Mouse (Mus musculus) heart, embryonic 11.5 days (tissue): ENCODE measurements at regions not wholly inside any gene's neighbourhood (a gene's known extent, or its start where the extent isn't known, plus 50 kb on each side); places are given as distances from the start of the nearest gene placed in this dataset.

Experiments used
- ATAC-seq: fragments of 200-750 bp; cut with Nextera tagmentation; replicated peaks from 2 replicates; pipeline ENCODE4 v1.8.0; 2017; ENCODE audit warnings: moderate library complexity; ENCODE audit not compliant: insufficient number of reproducible peaks, low FRiP score, low TSS enrichment
- H3K27ac ChIP-seq: fragments of 300-500 bp; sonication (generic); 2 replicates; pipeline ENCODE4 v1.5.1; 2014; ENCODE audit warnings: mild to moderate bottlenecking, low read depth, low read length
- H3K27me3 ChIP-seq: fragments of 300-500 bp; sonication (generic); 2 replicates; pipeline ENCODE4 v1.6.1; 2014; ENCODE audit warnings: mild to moderate bottlenecking, low read length, mixed read lengths; ENCODE audit not compliant: control insufficient read depth, insufficient read depth
- H3K36me3 ChIP-seq: fragments of 300-500 bp; sonication (generic); 2 replicates; pipeline ENCODE4 v1.6.1; 2014; ENCODE audit warnings: mild to moderate bottlenecking, low read length, moderate library complexity, mixed read lengths; ENCODE audit not compliant: control insufficient read depth, insufficient read depth
- H3K4me1 ChIP-seq: fragments of 300-500 bp; sonication (generic); 2 replicates; pipeline ENCODE4 v1.6.1; 2014; ENCODE audit warnings: low read length; ENCODE audit not compliant: control insufficient read depth, insufficient read depth
- H3K4me2 ChIP-seq: fragments of 300-500 bp; sonication (generic); 2 replicates; pipeline ENCODE4 v1.6.1; 2014; ENCODE audit warnings: mild to moderate bottlenecking, moderate library complexity
- H3K4me3 ChIP-seq: fragments of 300-500 bp; sonication (generic); 2 replicates; pipeline ENCODE4 v1.5.1; 2014; ENCODE audit warnings: low read depth, low read length
- H3K9ac ChIP-seq: fragments of 300-500 bp; sonication (generic); 2 replicates; pipeline ENCODE4 v1.6.1; 2014; ENCODE audit warnings: mild to moderate bottlenecking, low read depth, low read length, moderate library complexity
- H3K9me3 ChIP-seq: fragments of 300-500 bp; sonication (generic); replicated peaks from 2 replicates; pipeline ENCODE4 v1.6.1; 2016; ENCODE audit warnings: low read length; ENCODE audit not compliant: control insufficient read depth
- WGBS: fragments of 180-500 bp; shearing (Covaris S2); extraction: QIAGEN DNeasy Blood & Tissue Kit; methylation state at CpG from one replicate; pipeline ENCODE4 v1.1.7; 2014; ENCODE audit not compliant: insufficient replicate concordance; 5-methylcytosine and 5-hydroxymethylcytosine counted together

DNA sequence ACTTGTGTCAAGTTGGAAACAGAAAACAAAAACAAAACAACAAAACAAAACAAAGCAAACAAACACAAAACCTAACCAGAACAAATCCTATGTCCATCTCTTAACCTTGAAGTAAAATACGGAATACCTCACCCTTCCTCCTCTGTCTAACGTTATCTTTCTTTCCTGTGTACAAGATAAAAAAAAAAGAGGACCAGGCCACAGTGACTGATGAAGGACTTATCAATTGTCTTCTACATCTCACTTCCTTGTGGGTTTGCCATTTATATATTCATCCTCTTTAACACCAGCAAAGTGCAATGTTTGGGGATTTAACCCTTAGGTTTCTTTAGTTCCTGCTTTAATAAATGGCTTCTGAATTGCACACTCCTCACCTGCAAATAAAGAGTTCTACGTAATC is 599.0 kb upstream of the Kif18a start:
- Histone ChIP-seq H3K27ac (no peak overlapping the region), H3K36me3 (no peaks in the 10 kb centered on the region), H3K9ac (no peak overlapping the region), H3K4me2 (no peak overlapping the region), H3K27me3 (no peaks in the 10 kb centered on the region), H3K9me3 (no peaks in the 10 kb centered on the region), H3K4me3 (no peak overlapping the region), H3K4me1 (no peaks in the 10 kb centered on the region)
- no peak for ATAC-seq
- 52% methylated on average over 3 of the region's 3 CpGs for WGBS

DNA sequence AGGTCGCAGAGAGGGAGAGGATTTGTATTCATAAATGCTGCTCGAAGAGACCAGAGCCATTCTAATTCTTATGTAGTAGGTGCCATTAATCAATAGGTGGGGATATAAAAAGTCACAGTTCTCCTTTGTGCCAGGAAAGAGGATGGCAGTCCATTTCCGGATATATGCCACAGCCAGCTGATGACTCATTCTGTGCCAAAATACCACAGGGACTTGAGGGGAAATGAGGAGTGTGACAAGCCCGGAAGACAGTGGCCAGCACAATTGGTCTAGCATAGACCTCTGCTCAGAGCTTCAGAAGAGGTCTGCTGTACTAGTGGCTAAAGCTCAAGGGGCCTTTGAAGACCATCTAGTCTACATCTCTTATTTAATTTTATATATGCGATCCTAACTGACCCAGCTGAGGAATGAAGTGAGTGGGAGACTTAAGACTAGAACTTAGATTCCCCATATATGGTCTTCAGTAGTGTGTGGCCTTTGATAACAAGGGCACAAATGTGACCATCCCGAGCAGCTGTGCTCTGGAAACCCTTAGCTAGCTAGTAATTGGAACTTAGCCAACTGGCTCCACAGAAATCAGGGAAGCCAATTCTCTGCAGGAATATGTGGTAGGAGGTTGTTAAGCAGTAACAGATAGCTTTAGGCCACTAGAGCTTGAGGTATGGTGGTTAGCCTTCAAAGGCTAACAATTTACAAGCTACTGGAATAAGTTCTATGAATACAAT is 594.4 kb upstream of the Kif18a start:
- ATAC-seq = no peak
- Histone ChIP-seq H3K36me3 (no peaks in the 10 kb centered on the region), H3K4me2 (no peak overlapping the region), H3K27ac (no peak overlapping the region), H3K27me3 (no peaks in the 10 kb centered on the region), H3K9me3 (no peaks in the 10 kb centered on the region), H3K9ac (no peak overlapping the region), H3K4me3 (no peak overlapping the region), H3K4me1 (no peaks in the 10 kb centered on the region)
- WGBS = 59% methylated on average over 6 of the region's 6 CpGs

DNA sequence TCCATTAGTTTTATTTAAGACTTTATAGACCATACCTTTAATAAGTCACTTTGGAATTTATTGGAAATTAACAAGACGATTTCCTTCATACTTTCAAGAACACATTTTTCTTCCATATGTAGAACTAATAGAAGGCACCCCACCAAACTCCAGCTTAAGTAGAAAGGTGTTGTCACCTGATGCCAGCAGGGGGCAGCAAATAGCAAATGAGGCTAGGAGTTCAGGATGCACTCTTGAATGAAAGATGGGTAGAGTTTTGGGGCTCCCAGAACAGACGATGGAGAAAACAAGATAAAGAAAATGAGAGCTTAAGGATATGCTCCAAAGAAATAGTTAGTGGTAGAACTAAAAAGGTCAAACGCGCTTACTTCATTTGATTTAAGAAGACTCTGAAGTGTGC is 590.4 kb upstream of the Kif18a start:
- Histone ChIP-seq H3K27me3 (no peaks in the 10 kb centered on the region), H3K4me1 (no peaks in the 10 kb centered on the region), H3K9me3 (no peaks in the 10 kb centered on the region), H3K4me3 (no peak overlapping the region), H3K9ac (no peak overlapping the region), H3K27ac (no peak overlapping the region), H3K4me2 (no peak overlapping the region), H3K36me3 (no peaks in the 10 kb centered on the region)
- no peak for ATAC-seq
- 50% methylated on average over 4 of the region's 4 CpGs for WGBS

DNA sequence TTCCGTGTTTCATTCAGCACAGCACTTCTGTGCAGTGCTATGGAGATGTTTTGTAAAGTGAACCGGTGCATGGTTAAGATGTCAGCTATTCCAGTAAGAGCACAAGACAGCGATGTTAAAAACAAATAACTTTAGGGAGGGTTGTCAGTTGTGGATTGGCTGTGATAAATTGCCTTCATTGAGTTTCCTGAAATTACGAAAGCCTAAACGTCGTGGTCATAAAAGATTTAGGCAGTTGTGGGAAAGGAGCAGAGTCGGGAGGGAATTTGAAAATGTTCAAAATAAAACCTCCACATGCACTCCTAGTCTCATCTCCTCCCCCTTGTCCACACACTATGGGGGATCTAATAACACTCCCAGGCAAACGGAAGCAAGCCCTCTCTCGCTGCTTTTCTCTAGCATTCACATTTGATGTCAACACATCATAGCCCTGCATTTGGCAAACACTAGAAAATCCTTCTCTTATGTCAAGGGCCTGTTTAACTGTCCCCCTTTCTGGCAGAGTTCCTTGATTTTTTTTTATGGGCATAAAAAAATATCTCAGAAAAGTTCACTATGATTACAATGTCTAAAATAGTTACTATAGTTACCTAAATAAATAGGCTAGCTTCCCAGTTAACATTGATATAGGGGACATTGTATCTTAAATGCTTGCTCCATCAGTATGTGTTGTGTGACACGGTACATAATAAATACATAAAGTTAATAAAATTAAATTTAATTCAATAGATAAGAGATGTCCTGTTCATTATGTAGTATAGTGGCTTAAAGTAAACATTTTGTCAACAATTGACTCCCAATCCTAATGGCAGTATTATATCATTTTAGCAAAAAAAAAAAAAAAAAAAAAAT is 589.2 kb upstream of the Kif18a start:
- H3K4me2 ChIP-seq = no peak overlapping the region

DNA sequence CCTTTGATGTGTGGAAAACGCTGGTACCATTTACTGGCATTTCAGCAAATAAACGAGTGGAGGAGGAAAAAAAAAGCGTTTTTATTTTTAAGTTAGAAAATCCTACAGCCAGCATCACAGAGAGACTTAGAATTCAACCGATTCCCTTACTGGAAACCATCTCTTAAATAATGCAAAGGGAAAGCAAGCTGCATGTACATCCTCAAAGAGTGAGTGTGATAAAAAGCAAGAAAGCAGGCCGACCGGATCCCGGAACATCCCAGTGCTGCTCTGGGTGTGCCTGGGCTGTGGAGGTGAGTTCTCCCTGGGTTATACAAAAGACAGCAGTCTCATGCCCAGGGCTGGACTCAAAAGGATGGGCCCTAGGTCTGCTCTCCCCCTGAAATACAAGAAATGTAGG is 579.2 kb upstream of the Kif18a start:
- Histone ChIP-seq H3K9ac (no peak overlapping the region), H3K4me2 (no peak overlapping the region), H3K9me3 (no peaks in the 10 kb centered on the region), H3K4me3 (no peak overlapping the region), H3K27me3 (no peaks in the 10 kb centered on the region), H3K36me3 (no peaks in the 10 kb centered on the region), H3K4me1 (no peaks in the 10 kb centered on the region), H3K27ac (no peak overlapping the region)
- ATAC-seq = no peak
- WGBS = 61% methylated on average over 7 of the region's 7 CpGs

More for the DNA sequence above, 589.2 kb upstream of the Kif18a start:
- Histone ChIP-seq H3K27ac (no peak overlapping the region), H3K4me1 (no peaks in the 10 kb centered on the region), H3K9ac (no peak overlapping the region), H3K27me3 (no peaks in the 10 kb centered on the region), H3K4me3 (no peak overlapping the region), H3K9me3 (no peaks in the 10 kb centered on the region), H3K36me3 (no peaks in the 10 kb centered on the region)
- no peak for ATAC-seq
- 67% methylated on average over 10 of the region's 10 CpGs for WGBS

DNA sequence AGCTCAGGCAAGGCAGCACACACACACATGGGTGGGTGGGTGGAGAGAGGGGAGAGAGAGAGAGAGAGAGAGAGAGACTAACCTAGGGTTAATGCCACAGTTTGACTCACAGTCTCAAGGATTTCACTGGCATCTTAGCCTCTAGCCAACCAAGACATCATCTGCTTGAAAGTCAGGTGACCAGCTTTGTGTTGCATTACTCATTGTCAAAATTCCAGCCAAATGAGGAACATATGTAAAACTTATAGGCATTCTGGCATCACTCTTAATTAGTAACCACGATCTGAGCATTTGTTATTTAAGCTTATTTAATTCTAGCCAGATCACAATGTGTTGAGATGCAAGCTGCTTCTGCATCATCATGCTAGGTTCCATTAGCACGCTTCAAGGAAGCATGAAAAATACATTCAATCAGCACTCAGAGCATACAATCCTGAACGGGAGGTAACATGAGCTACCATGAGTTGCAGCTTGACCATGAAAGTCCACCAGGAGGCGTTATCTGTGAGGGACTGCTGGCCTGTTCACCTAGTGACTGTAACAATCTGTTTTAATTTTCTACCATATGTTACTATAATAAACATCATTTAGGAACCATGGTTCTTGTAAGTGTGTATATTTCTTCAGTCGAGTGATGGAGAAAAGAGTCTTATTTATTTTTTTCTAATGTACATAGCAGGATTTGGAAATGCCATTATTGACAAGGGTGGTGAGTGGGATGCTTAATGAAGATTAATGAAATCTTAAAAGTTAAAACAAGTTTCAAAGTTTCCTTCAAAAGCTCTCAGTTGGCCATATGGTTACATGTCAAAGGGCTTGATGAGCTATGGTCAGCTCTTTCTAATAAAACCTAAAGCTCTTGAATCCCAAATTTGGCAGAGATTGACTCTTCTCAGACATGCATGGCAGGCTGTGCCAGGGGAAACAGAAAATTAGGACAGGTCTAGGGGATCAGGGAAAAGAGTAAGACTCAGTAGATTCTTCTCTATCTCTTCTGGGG is 572.4 kb upstream of the Kif18a start:
- Histone ChIP-seq H3K9me3 (no peaks in the 10 kb centered on the region), H3K4me1 (no peaks in the 10 kb centered on the region), H3K27ac (no peak overlapping the region), H3K4me2 (no peak overlapping the region), H3K9ac (no peak overlapping the region), H3K36me3 (no peaks in the 10 kb centered on the region), H3K27me3 (no peaks in the 10 kb centered on the region), H3K4me3 (no peak overlapping the region)
- ATAC-seq = no peak
- WGBS = 70% methylated on average over 5 of the region's 5 CpGs

DNA sequence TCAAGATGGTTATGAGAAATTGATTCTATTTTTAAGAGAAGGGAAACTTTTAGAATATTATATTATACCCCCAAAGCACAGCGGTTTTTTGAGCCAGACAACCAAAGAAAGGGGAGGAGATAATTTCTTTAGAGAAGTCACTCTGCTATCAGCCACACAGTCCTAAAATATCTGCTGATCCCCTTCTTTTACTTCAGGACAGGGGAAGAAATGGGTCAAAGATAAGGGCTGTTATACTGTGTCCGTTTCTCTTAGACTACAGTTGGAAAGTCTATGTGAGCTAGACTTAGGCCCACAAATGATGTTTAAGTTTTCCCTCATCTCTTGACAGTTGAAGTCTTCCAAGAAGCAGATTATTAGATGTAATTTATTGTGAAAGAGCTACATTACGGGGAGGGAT is 538.5 kb upstream of the Kif18a start:
- 66% methylated on average over 3 of the region's 3 CpGs for WGBS
- no peak for ATAC-seq

DNA sequence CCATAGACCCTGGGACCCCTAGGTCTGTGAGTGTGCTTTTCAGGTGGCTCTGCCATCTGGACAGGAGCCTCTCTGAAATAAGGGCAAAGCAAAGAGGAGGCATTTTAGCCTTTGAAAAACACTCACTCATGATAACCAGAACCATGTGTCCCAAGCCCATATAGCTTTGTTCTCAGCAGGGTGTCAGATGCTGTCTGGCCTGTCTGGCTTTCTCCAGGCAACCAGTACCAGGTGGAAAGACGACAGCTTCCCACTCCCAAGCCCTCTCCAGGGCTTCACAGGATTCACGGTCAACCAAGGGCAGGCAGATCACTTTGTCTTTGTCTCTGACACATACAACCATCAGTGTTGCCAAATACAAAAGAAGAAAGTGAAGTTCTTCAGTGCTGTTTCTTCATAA is 537.0 kb upstream of the Kif18a start:
- no peak overlapping the region for H3K27ac ChIP-seq
- no peaks in the 10 kb centered on the region for H3K9me3 ChIP-seq
- no peak overlapping the region for H3K9ac ChIP-seq
- H3K4me1 ChIP-seq = no peaks in the 10 kb centered on the region
- no peaks in the 10 kb centered on the region for H3K36me3 ChIP-seq
- WGBS = 57% methylated on average over 2 of the region's 2 CpGs
- no peak overlapping the region for H3K4me2 ChIP-seq
- H3K27me3 ChIP-seq = no peaks in the 10 kb centered on the region
- ATAC-seq = no peak
- H3K4me3 ChIP-seq = no peak overlapping the region

More for the DNA sequence above, 538.5 kb upstream of the Kif18a start:
- Histone ChIP-seq H3K4me3 (no peak overlapping the region), H3K9me3 (no peaks in the 10 kb centered on the region), H3K4me1 (no peaks in the 10 kb centered on the region), H3K27ac (no peak overlapping the region), H3K27me3 (no peaks in the 10 kb centered on the region), H3K4me2 (no peak overlapping the region), H3K9ac (no peak overlapping the region), H3K36me3 (no peaks in the 10 kb centered on the region)
